Mouse (Mus musculus) B cell, adult 2 months (primary cell): ENCODE results near the gene Npnt.

Experiments used
- DNase-seq, 2 experiments: peaks; one replicate each; pipeline ENCODE4 v3.0.0; 2022

Npnt gene

GRCm38 (mm10) chr3:132949791-132950528 lies at the start of gene Npnt:
Gene Npnt (minus strand): TSS chr3:132950291.
- no peak for DNase-seq

GRCm38 (mm10) chr3:132996299-132996698 lies 46.2 kb upstream of the Npnt start:
- DNase-seq = no peak

GRCm38 (mm10) chr3:132995904-132996267 lies 45.8 kb upstream of the Npnt start:
- no peak for DNase-seq

GRCm38 (mm10) chr3:132995172-132995903 lies 45.2 kb upstream of the Npnt start:
- DNase-seq = no peak

GRCm38 (mm10) chr3:132986188-132986587 lies 36.1 kb upstream of the Npnt start:
- no peak for DNase-seq

- no peak for DNase-seq
These were observed 33.9 kb upstream of the Npnt start for GRCm38 (mm10) chr3:132983845-132984485.

GRCm38 (mm10) chr3:132981968-132982367 lies 31.9 kb upstream of the Npnt start:
- DNase-seq = no peak

GRCm38 (mm10) chr3:132979781-132980461 lies 29.8 kb upstream of the Npnt start:
- no peak for DNase-seq

- no peak for DNase-seq
These were observed 16.2 kb upstream of the Npnt start for GRCm38 (mm10) chr3:132966255-132966654.

GRCm38 (mm10) chr3:132964715-132965507 lies 14.8 kb upstream of the Npnt start:
- DNase-seq = no peak

GRCm38 (mm10) chr3:132962631-132963361 lies 12.7 kb upstream of the Npnt start:
- no peak for DNase-seq

GRCm38 (mm10) chr3:132950529-132950880 lies 414 bp upstream of the Npnt start:
- DNase-seq = no peak

GRCm38 (mm10) chr3:132949380-132949790 lies 706 bp downstream of the Npnt start:
- no peak for DNase-seq

GRCm38 (mm10) chr3:132948298-132948795 lies 1.7 kb downstream of the Npnt start:
- DNase-seq = no peak

- no peak for DNase-seq
These were observed 4.0 kb downstream of the Npnt start for GRCm38 (mm10) chr3:132946086-132946485.

- no peak for DNase-seq
These were observed 4.4 kb downstream of the Npnt start for GRCm38 (mm10) chr3:132945669-132946068.

- no peak for DNase-seq
These were observed 5.5 kb downstream of the Npnt start for GRCm38 (mm10) chr3:132944609-132945008.

GRCm38 (mm10) chr3:132944193-132944592 lies 5.9 kb downstream of the Npnt start:
- DNase-seq = no peak

GRCm38 (mm10) chr3:132942778-132943177 lies 7.3 kb downstream of the Npnt start:
- no peak for DNase-seq

GRCm38 (mm10) chr3:132940181-132940990 lies 9.7 kb downstream of the Npnt start:
- DNase-seq = no peak

- no peak for DNase-seq
These were observed 11.1 kb downstream of the Npnt start for GRCm38 (mm10) chr3:132939006-132939405.
